Mouse (Mus musculus) C3H10T1/2 (cell line): ENCODE data around the gene Mcf2l. TPM values are rescaled to one million over a fixed set of nuclear protein-coding genes. Genes with fewer than 3 reads are reported as not detected.

Experiments
- polyA plus RNA-seq, 2 experiments: library from polyadenylated mRNA; unstranded; fragments of >200 nt; fragmentation: generic; extraction: Trizol; gene quantifications; one replicate each; pipeline ENCODE4 v1.2.1; 2012; ENCODE audit warnings: missing spikeins in 2 of 2

Gene Mcf2l
- 1 to 10 TPM in 1 of 2 experiments, under 1 TPM in 1; 0.88 to 1.8 TPM for polyA plus RNA-seq

GRCm38 (mm10) chr8:12873357-12874046 lies at the start of gene Mcf2l:
Mcf2l (plus strand) TSS chr8:12873806.

DNA sequence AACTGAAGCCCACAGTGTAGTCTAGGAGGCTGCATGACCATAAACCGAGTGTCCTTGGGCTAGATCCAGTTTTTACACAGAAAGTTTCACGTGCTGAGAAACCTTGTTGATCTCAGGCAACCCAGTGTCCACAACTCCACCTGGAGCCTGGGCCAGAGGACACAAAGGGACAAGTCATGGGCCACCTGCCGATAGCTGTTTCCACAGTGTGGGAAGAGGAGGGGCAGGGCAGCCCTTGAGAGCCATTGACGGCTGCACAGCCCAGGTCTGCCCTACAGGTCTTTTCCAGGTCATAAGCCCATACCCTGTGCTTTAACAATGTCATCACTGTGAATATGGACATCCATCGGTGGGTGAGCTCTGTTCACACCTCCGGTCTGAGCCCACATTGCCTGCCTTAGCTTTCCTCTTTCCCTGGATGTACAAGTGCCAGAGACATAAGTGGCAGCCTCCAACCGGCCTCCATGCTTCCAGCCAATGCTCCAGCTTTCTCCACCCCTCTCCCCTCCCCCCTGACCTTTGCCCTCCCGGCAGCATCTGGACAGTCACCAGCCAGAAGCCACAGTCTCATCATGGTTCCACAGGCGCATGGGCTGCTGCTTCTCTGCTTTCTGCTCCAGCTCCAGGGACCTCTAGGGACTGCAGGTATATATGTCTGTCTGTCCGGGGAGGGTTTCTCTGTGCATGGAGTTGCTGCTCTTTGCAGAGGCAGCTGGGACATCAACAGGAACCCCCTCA lies 152.1 kb downstream of the Mcf2l start, which contains the start of gene F7:
Gene F7 (plus strand): TSS at position 548 of the 738 bp plus-strand sequence.

DNA sequence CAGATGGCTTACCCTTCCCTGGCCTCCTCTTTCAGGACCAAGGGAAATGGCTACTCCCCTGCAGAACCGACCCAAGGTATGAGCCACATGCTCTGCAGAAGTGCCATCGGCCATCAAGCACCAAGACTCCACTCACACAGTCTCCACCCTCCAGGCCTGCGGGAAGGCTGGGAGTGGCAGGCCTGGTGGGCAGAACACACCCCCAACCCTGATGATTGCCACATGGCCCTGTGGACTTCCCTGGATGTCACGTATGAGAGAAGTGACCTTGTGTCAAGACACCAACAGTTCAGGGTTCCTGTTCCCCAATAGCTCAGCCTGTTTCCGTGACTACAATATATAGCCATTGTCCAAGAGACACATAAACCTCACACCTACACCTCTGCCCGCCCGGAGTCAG lies 163.4 kb downstream of the Mcf2l start, which contains the start of gene F10:
Gene F10 (plus strand): TSS at position 294 of the 400 bp plus-strand sequence.

DNA sequence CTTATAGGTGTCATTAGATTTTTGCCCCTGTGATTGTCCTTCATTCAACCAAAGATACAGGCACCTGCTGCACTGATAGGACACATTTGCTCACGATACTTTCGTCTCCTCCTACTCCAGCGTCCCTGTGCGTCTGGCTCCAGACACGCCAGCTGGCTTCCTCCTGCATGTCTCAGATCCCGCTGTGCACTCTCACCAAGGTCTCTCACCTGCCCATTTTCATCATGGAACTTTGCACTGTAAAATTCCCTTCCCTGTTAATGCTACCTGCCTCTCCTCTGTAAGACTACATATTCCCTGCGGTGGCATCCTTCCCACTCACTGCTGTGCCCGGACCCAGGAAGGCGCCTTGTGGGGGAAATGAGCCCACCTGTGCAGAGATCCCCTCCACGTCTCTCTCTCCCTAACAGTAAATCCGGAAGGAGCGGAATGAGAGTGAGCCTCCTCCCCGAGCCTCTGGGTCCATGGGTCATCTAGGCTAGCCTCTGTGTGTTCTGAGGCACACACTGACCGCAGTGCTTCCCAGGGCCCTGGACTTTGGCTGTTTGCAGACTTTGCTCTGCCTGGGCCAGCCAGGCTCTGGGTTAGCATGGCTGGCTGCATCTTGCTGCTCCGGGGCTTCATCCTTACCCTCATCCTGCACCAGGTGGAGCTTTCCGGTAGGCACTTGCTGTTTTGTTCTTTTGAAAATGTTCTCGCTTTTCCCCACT lies 187.0 kb downstream of the Mcf2l start, which contains the start of gene Proz:
Gene Proz (plus strand): TSS at position 474 of the 710 bp plus-strand sequence.

Other genes starting within 250 kb of the Mcf2l start
- gene Tubgcp3, start 201.6 kb upstream of the Mcf2l start, polyA plus RNA-seq, result 10 to 100 TPM in 1 of 2 experiments, 1 to 10 TPM in 1; 4.1 to 13.9 TPM
- 10 to 100 TPM in 1 of 2 experiments, 1 to 10 TPM in 1; 6.9 to 14.4 TPM for gene Atp11a, start 116.8 kb upstream of the Mcf2l start, polyA plus RNA-seq
- not detected for gene F7, start 152.2 kb downstream of the Mcf2l start, polyA plus RNA-seq
- not detected for gene F10, start 163.5 kb downstream of the Mcf2l start, polyA plus RNA-seq
- under 1 TPM in 1 of 2 experiments, not detected in 1; 0.15 TPM for gene Proz, start 187.1 kb downstream of the Mcf2l start, polyA plus RNA-seq
- 10 to 100 TPM; 11.4 to 17.6 TPM for gene Pcid2, start 231.7 kb downstream of the Mcf2l start, polyA plus RNA-seq
- 10 to 100 TPM in 1 of 2 experiments, 1 to 10 TPM in 1; 4.3 to 41.0 TPM for gene Cul4a, start 231.8 kb downstream of the Mcf2l start, polyA plus RNA-seq